Comparison of ENCODE assay signal across 10 mouse cellular contexts in genomic region chr11:107325739-107326725, GRCm38 (mm10).
A peak's percentile ranks its signal among the peaks of the same experiment; 100 is the strongest.
DNase-seq lines count a peak whose midpoint lies in the region; ATAC-seq and TF ChIP-seq lines count a peak whose summit lies in the region.
"Had no signal": no experiment of that assay in that cellular context is flagged by ENCODE, and none has a peak within 500 bp of the region (broad histone marks: within the 10 kb centered on the region; RNA-seq: fewer than 3 reads in every experiment).

No protein-coding gene starts in this region.

- 0 out of 2 replicates have a peak, but pooled peaks cover 2% of the 10 kb centered on the region for H3K36me3 ChIP-seq in kidney, embryonic 16.5 days (ENCODE audit: insufficient read depth, low read length)
- no peaks in the 10 kb centered on the region for H3K36me3 ChIP-seq in midbrain, postnatal 0 days (ENCODE audit: insufficient read depth, low read length)

- no peak overlapping the region for H3K4me3 ChIP-seq in kidney, embryonic 16.5 days (ENCODE audit: low read length)
- no peak overlapping the region for H3K4me3 ChIP-seq in midbrain, postnatal 0 days (ENCODE audit: low read depth, low read length)
- H3K4me3 ChIP-seq: liver, embryonic 13.5 days had no signal

- 49% methylated on average over 14 of the region's 14 CpGs for WGBS in kidney, embryonic 16.5 days
- 25% methylated on average over 14 of the region's 14 CpGs for WGBS in midbrain, postnatal 0 days

- ATAC-seq in kidney, embryonic 16.5 days (ENCODE audit: low FRiP score, low TSS enrichment): peak; percentile 69
- peak; percentile 75 for ATAC-seq in midbrain, postnatal 0 days (ENCODE audit: low FRiP score)
- ATAC-seq in inflammation-experienced regulatory T-cells, adult 6 months: no peak

- no peak overlapping the region for H3K27ac ChIP-seq in kidney, embryonic 16.5 days (ENCODE audit: low read length)
- peak overlapping the region; percentile 60 for H3K27ac ChIP-seq in midbrain, postnatal 0 days (ENCODE audit: low read depth, low read length)
- H3K27ac ChIP-seq: liver, embryonic 13.5 days had no signal

- no peaks in the 10 kb centered on the region for H3K9me3 ChIP-seq in kidney, embryonic 16.5 days (ENCODE audit: low read length)
- H3K9me3 ChIP-seq in midbrain, postnatal 0 days (ENCODE audit: low read length): no peaks in the 10 kb centered on the region
- H3K9me3 ChIP-seq: liver, embryonic 13.5 days had no signal

- H3K9ac ChIP-seq in kidney, embryonic 16.5 days (replicated peaks; ENCODE audit: low read length): no peak overlapping the region
- H3K9ac ChIP-seq in midbrain, postnatal 0 days (replicated peaks; ENCODE audit: low read length, poor library complexity, severe bottlenecking): no peak overlapping the region
- H3K9ac ChIP-seq: liver, embryonic 13.5 days had no signal

- H3K27me3 ChIP-seq in kidney, embryonic 16.5 days (ENCODE audit: insufficient read depth, low read length): no peaks in the 10 kb centered on the region
- H3K27me3 ChIP-seq in midbrain, postnatal 0 days (ENCODE audit: insufficient read depth, low read length): no peaks in the 10 kb centered on the region
- H3K27me3 ChIP-seq: liver, embryonic 13.5 days had no signal

- no peak for DNase-seq in kidney, adult 18-20 months
- DNase-seq in cerebellum, postnatal 14 days: peak; percentile 83 to 91
- peak; percentile 34 for DNase-seq in heart, postnatal 4 days
- DNase-seq in midbrain, postnatal 0 days (ENCODE audit: low spot score): peak; percentile 51
- no peak for DNase-seq in urinary bladder, postnatal 36 days (ENCODE audit: low spot score in 2 of 2)
- DNase-seq in left cerebral cortex, adult 11 months (ENCODE audit: low spot score): no peak
- DNase-seq: kidney, adult 9 months; liver, embryonic 13.5 days had no signal

- 0 out of 2 replicates have a peak, but pooled peaks cover 6% of the 10 kb centered on the region for H3K4me1 ChIP-seq in kidney, embryonic 16.5 days (ENCODE audit: insufficient read depth, low read length)
- H3K4me1 ChIP-seq in midbrain, postnatal 0 days (ENCODE audit: insufficient read depth, low read length): peaks cover 5% of the 10 kb centered on the region; the same call in 1 of the 2 replicates

- no peak overlapping the region for H3K4me2 ChIP-seq in kidney, embryonic 16.5 days (replicated peaks; ENCODE audit: low read depth, low read length)
- no peak overlapping the region for H3K4me2 ChIP-seq in midbrain, postnatal 0 days (ENCODE audit: low read depth, low read length, poor library complexity, severe bottlenecking)
- H3K4me2 ChIP-seq: liver, embryonic 13.5 days had no signal

- TF ChIP-seq CTCF in midbrain, postnatal 0 days (IDR thresholded peaks at IDR 0.05): no peak

Comparison
In these comparisons a context has a peak if more than half of its experiments do, and no peak if none do; other contexts are left out.
1. DNase-seq: peak in cerebellum, postnatal 14 days (2 of 2), heart, postnatal 4 days (single experiment) and midbrain, postnatal 0 days (single experiment); none in kidney, adult 18-20 months (single experiment), urinary bladder, postnatal 36 days (0 of 2) and left cerebral cortex, adult 11 months (single experiment).